Mouse (Mus musculus) testis, adult 2 months (tissue): ENCODE data around the gene Cdk7. TPM values are rescaled to one million over a fixed set of nuclear protein-coding genes. Genes with fewer than 3 reads are reported as not detected.
A peak's percentile ranks its signal among the peaks of the same experiment; 100 is the strongest.

Source experiments
- H3K27ac ChIP-seq: fragments of 200-500 bp; 2 replicates; pipeline ENCODE4 v1.5.1; 2012; ENCODE audit warnings: low read depth, low read length; ENCODE audit not compliant: control insufficient read depth, insufficient read depth
- H3K27me3 ChIP-seq: fragments of 200-500 bp; 2 replicates; pipeline ENCODE4 v1.6.1; 2012; ENCODE audit warnings: mild to moderate bottlenecking, low read length, moderate library complexity; ENCODE audit not compliant: control insufficient read depth, insufficient read depth
- H3K36me3 ChIP-seq: fragments of 200-500 bp; 2 replicates; pipeline ENCODE4 v1.6.1; 2012; ENCODE audit warnings: mild to moderate bottlenecking, low read length; ENCODE audit not compliant: control insufficient read depth, insufficient read depth
- H3K4me1 ChIP-seq: fragments of 200-500 bp; 2 replicates; pipeline ENCODE4 v1.6.1; 2012; ENCODE audit warnings: low read length; ENCODE audit not compliant: control insufficient read depth, insufficient read depth
- H3K4me3 ChIP-seq: fragments of 200-500 bp; 2 replicates; pipeline ENCODE4 v1.5.1; 2012; ENCODE audit warnings: low read depth, mild to moderate bottlenecking, low read length, moderate library complexity, mixed read lengths; ENCODE audit not compliant: control insufficient read depth
- CTCF ChIP-seq: fragments of 200-500 bp; IDR thresholded peaks from 2 replicates; pipeline ENCODE4 v1.5.1; 2012; ENCODE audit warnings: low read depth, mild to moderate bottlenecking, inconsistent platforms, low read length, moderate library complexity; ENCODE audit not compliant: control insufficient read depth, insufficient read depth, insufficient replicate concordance
- POLR2A ChIP-seq: fragments of 200-500 bp; IDR thresholded peaks from 2 replicates; pipeline ENCODE4 v1.6.1; 2012; ENCODE audit warnings: low read depth, mild to moderate bottlenecking, inconsistent platforms, low read length, moderate library complexity; ENCODE audit not compliant: control insufficient read depth
- polyA plus RNA-seq: library from polyadenylated mRNA; depleted of rRNA; stranded (reverse); fragments of >200 nt; gene quantifications from 2 replicates; pipeline ENCODE4 v1.2.3, GENCODE M21; 2012; rRNA removed

Cdk7 gene
- polyA plus RNA-seq, 1 experiment, result 11.8 TPM

GRCm38 (mm10) chr13:100670181-100670741 is 60.5 kb downstream of the Cdk7 start:
- Histone ChIP-seq H3K4me1 (peaks cover 12% of the 10 kb centered on the region), H3K36me3 (no peaks in the 10 kb centered on the region), H3K4me3 (no peak overlapping the region), H3K27me3 (no peaks in the 10 kb centered on the region), H3K27ac (no peak overlapping the region)
- TF ChIP-seq CTCF, result no peak
- no peak for TF ChIP-seq POLR2A

- Histone ChIP-seq H3K36me3 (no peaks in the 10 kb centered on the region), H3K4me3 (peak within 1 kb of the TSS; percentile 87), H3K27me3 (no peaks in the 10 kb centered on the region), H3K4me1 (peaks cover 12% of the 10 kb centered on the region), H3K27ac (no peak within 1 kb of the TSS)
- TF ChIP-seq POLR2A, result no peak
- TF ChIP-seq CTCF, result no peak
Observed at GRCm38 (mm10) chr13:100669291-100670022, 61.3 kb downstream of the Cdk7 start, which contains the start of gene Ccdc125. Gene Ccdc125, plus strand, starts transcription at chr13:100669717.

GRCm38 (mm10) chr13:100659864-100660456 is 70.8 kb downstream of the Cdk7 start:
- TF ChIP-seq CTCF, result peak; percentile 34; the same call in 1 of the 2 replicates
- TF ChIP-seq POLR2A, result no peak
- Histone ChIP-seq H3K36me3 (no peaks in the 10 kb centered on the region), H3K27me3 (no peaks in the 10 kb centered on the region), H3K27ac (no peak overlapping the region), H3K4me1 (peaks cover 4% of the 10 kb centered on the region; the same call in 1 of the 2 replicates), H3K4me3 (no peak overlapping the region)

GRCm38 (mm10) chr13:100658091-100658490 is 72.6 kb downstream of the Cdk7 start:
- H3K27ac ChIP-seq, result 0 out of 2 replicates have a peak overlapping the region, but pooled peaks have one; percentile 29
- H3K4me1 ChIP-seq, result peaks cover 4% of the 10 kb centered on the region; the same call in 1 of the 2 replicates
- H3K36me3 ChIP-seq, result peaks cover 1% of the 10 kb centered on the region; the same call in 1 of the 2 replicates
- no peaks in the 10 kb centered on the region for H3K27me3 ChIP-seq
- no peak overlapping the region for H3K4me3 ChIP-seq
- TF ChIP-seq CTCF (no peak), POLR2A (no peak)

Other genes starting within 250 kb of the Cdk7 start
- 17.9 and 21.6 TPM in 2 replicates for gene Gtf2h2, start 238.4 kb downstream of the Cdk7 start, polyA plus RNA-seq
- gene Ocln, start 178.2 kb downstream of the Cdk7 start, polyA plus RNA-seq, result 1.9 and 3.0 TPM in 2 replicates
- gene Marveld2, start 114.0 kb downstream of the Cdk7 start, polyA plus RNA-seq, result 0.85 and 1.1 TPM in 2 replicates
- 203 and 359 TPM in 2 replicates for gene Ak6, start 80.0 kb downstream of the Cdk7 start, polyA plus RNA-seq
- gene Rad17, start 79.9 kb downstream of the Cdk7 start, polyA plus RNA-seq, result 12.3 and 12.7 TPM in 2 replicates
- gene Taf9, start 79.4 kb downstream of the Cdk7 start, polyA plus RNA-seq, result 649 and 666 TPM in 2 replicates
- gene Ccdc125, start 61.2 kb downstream of the Cdk7 start, polyA plus RNA-seq, result 0.12 and 0.20 TPM in 2 replicates
- 143 and 149 TPM in 2 replicates for gene Mrps36, start 13.7 kb upstream of the Cdk7 start, polyA plus RNA-seq
- gene Cenph, start 45.0 kb upstream of the Cdk7 start, polyA plus RNA-seq, result 3.2 and 3.9 TPM in 2 replicates
- 39.9 and 41.6 TPM in 2 replicates for gene Ccnb1, start 55.6 kb upstream of the Cdk7 start, polyA plus RNA-seq
- gene Slc30a5, start 102.5 kb upstream of the Cdk7 start, polyA plus RNA-seq, result 8.9 and 12.5 TPM in 2 replicates